Comparison of ENCODE assay signal across 9 mouse cellular contexts in the genomic region with DNA sequence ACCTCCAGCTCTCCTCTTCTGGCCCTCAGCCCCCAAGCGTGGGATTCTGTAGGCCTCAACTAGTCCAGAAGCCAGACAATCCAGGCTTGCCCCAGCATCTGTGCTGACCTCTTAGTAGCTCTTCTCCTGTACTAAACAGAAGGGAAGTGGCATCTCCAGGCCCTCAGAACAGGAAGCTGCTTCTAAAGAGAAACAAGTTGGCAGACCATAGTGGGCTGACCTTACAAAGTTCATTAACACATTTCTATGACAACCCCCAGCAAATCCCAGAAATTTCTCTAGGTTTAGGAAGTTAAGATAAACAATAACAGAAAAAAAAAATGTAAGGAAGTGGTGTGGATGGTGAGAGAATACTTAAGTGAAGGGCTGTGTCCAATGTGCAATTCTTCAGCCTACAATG. TPM values are rescaled to one million over a fixed set of nuclear protein-coding genes. Genes with fewer than 3 reads are reported as not detected.
DNase-seq lines count a peak whose midpoint lies in the region; ATAC-seq and TF ChIP-seq lines count a peak whose summit lies in the region.
"Had no signal": no experiment of that assay in that cellular context is flagged by ENCODE, and none has a peak within 500 bp of the region (broad histone marks: within the 10 kb centered on the region; RNA-seq: fewer than 3 reads in every experiment).

No protein-coding gene starts in this region.

- no peak for TF ChIP-seq CTCF in lung, embryonic 14.5 days (IDR thresholded peaks at IDR 0.05; ENCODE audit: low read depth)

- H3K27me3 ChIP-seq in lung, embryonic 14.5 days (ENCODE audit: insufficient read depth, low read length) = no peaks in the 10 kb centered on the region
- no peaks in the 10 kb centered on the region for H3K27me3 ChIP-seq in embryonic facial prominence, embryonic 12.5 days
- H3K27me3 ChIP-seq in limb, embryonic 10.5 days (ENCODE audit: low read depth, poor library complexity, severe bottlenecking) = no peaks in the 10 kb centered on the region
- no peaks in the 10 kb centered on the region for H3K27me3 ChIP-seq in neural tube, embryonic 15.5 days (replicated peaks)
- H3K27me3 ChIP-seq in forebrain, embryonic 13.5 days = no peaks in the 10 kb centered on the region

- peak overlapping the region; percentile 94 for H3K4me3 ChIP-seq in lung, embryonic 14.5 days (ENCODE audit: low read depth, low read length)
- peak overlapping the region; percentile 92; the same call in 1 of the 2 replicates for H3K4me3 ChIP-seq in embryonic facial prominence, embryonic 12.5 days
- H3K4me3 ChIP-seq in limb, embryonic 10.5 days = peak overlapping the region; percentile 94
- peak overlapping the region; percentile 65; the same call in 1 of the 2 replicates for H3K4me3 ChIP-seq in neural tube, embryonic 15.5 days (replicated peaks)
- no peak overlapping the region; the same call in 1 of the 2 replicates for H3K4me3 ChIP-seq in forebrain, embryonic 13.5 days

- no peak for ATAC-seq in lung, embryonic 14.5 days (ENCODE audit: insufficient read depth)
- ATAC-seq in embryonic facial prominence, embryonic 12.5 days (ENCODE audit: insufficient number of reproducible peaks, insufficient read depth, low FRiP score, low TSS enrichment) = no peak
- ATAC-seq in neural tube, embryonic 15.5 days (ENCODE audit: low FRiP score) = no peak
- ATAC-seq in forebrain, embryonic 13.5 days = no peak

- no peak overlapping the region for H3K9ac ChIP-seq in lung, embryonic 14.5 days
- no peak overlapping the region; the same call in 1 of the 2 replicates for H3K9ac ChIP-seq in embryonic facial prominence, embryonic 12.5 days
- no peak overlapping the region for H3K9ac ChIP-seq in neural tube, embryonic 15.5 days (replicated peaks)
- H3K9ac ChIP-seq in forebrain, embryonic 13.5 days = no peak overlapping the region

- H3K4me1 ChIP-seq in lung, embryonic 14.5 days (ENCODE audit: insufficient read depth) = peaks cover 26% of the 10 kb centered on the region
- H3K4me1 ChIP-seq in embryonic facial prominence, embryonic 12.5 days = peaks cover 29% of the 10 kb centered on the region
- H3K4me1 ChIP-seq in limb, embryonic 10.5 days = peaks cover 23% of the 10 kb centered on the region
- peaks cover 37% of the 10 kb centered on the region for H3K4me1 ChIP-seq in neural tube, embryonic 15.5 days
- H3K4me1 ChIP-seq in forebrain, embryonic 13.5 days = peaks cover 5% of the 10 kb centered on the region; the same call in 1 of the 2 replicates

- DNase-seq in lung, embryonic 14.5 days = peak; percentile 21
- DNase-seq in lung, postnatal 14 days = no peak
- DNase-seq in limb, embryonic 10.5 days (ENCODE audit: low spot score) = no peak
- DNase-seq in frontal cortex, postnatal 10 days (ENCODE audit: low spot score in 2 of 2) = no peak
- DNase-seq in thymus, postnatal 14 days = no peak
- DNase-seq: thymus, postnatal 4 days had no signal

- peak overlapping the region; percentile 82 for H3K4me2 ChIP-seq in lung, embryonic 14.5 days
- H3K4me2 ChIP-seq in embryonic facial prominence, embryonic 12.5 days (replicated peaks) = peak overlapping the region; percentile 75
- peak overlapping the region; percentile 67 for H3K4me2 ChIP-seq in neural tube, embryonic 15.5 days
- no peak overlapping the region for H3K4me2 ChIP-seq in forebrain, embryonic 13.5 days

- 71% methylated on average over 1 of the region's 1 CpGs for WGBS in lung, embryonic 14.5 days
- WGBS in embryonic facial prominence, embryonic 12.5 days = 78% methylated on average over 1 of the region's 1 CpGs
- WGBS in limb, embryonic 10.5 days = 76% methylated on average over 1 of the region's 1 CpGs
- 76% methylated on average over 1 of the region's 1 CpGs for WGBS in neural tube, embryonic 15.5 days
- 95% methylated on average over 1 of the region's 1 CpGs for WGBS in forebrain, embryonic 13.5 days

- 0 out of 2 replicates have a peak overlapping the region, but pooled peaks have one; percentile 98 for H3K27ac ChIP-seq in lung, embryonic 14.5 days (ENCODE audit: low read depth)
- no peak overlapping the region for H3K27ac ChIP-seq in embryonic facial prominence, embryonic 12.5 days
- H3K27ac ChIP-seq in limb, embryonic 10.5 days = no peak overlapping the region
- H3K27ac ChIP-seq in neural tube, embryonic 15.5 days (replicated peaks) = 0 out of 2 replicates have a peak overlapping the region, but pooled peaks have one; percentile 83
- no peak overlapping the region for H3K27ac ChIP-seq in forebrain, embryonic 13.5 days

- no peaks in the 10 kb centered on the region for H3K9me3 ChIP-seq in lung, embryonic 14.5 days (ENCODE audit: low read depth, low read length)
- no peaks in the 10 kb centered on the region for H3K9me3 ChIP-seq in embryonic facial prominence, embryonic 12.5 days
- no peaks in the 10 kb centered on the region for H3K9me3 ChIP-seq in limb, embryonic 10.5 days (replicated peaks)
- H3K9me3 ChIP-seq in neural tube, embryonic 15.5 days (replicated peaks) = no peaks in the 10 kb centered on the region
- H3K9me3 ChIP-seq in forebrain, embryonic 13.5 days (replicated peaks) = no peaks in the 10 kb centered on the region

- H3K36me3 ChIP-seq in lung, embryonic 14.5 days (ENCODE audit: insufficient read depth) = peaks cover 18% of the 10 kb centered on the region
- no peaks in the 10 kb centered on the region for H3K36me3 ChIP-seq in embryonic facial prominence, embryonic 12.5 days
- peaks cover 11% of the 10 kb centered on the region for H3K36me3 ChIP-seq in limb, embryonic 10.5 days
- no peaks in the 10 kb centered on the region for H3K36me3 ChIP-seq in neural tube, embryonic 15.5 days
- no peaks in the 10 kb centered on the region for H3K36me3 ChIP-seq in forebrain, embryonic 13.5 days (ENCODE audit: poor library complexity, severe bottlenecking)

RNA-seq across cellular contexts. Expression of gene Rrbp1, which starts 2.0 kb away (rescaled TPM):
- 88.8 and 91.8 TPM in 2 replicates for polyA plus RNA-seq in lung, embryonic 14.5 days (2014; fragmentation: Nextera tagmentation; extraction: Ambion mirVana)
- 96.1 and 102 TPM in 2 replicates for polyA plus RNA-seq in embryonic facial prominence, embryonic 12.5 days (2016; fragmentation: Nextera tagmentation; extraction: Ambion mirVana)
- 52.7 and 63.9 TPM in 2 replicates for polyA plus RNA-seq in limb, embryonic 10.5 days (2016; fragmentation: Nextera tagmentation; extraction: Ambion mirVana)
- 38.6 and 47.7 TPM in 2 replicates for polyA plus RNA-seq in neural tube, embryonic 15.5 days (2015; fragmentation: Nextera tagmentation; extraction: Ambion mirVana)
- 23.9 and 27.7 TPM in 2 replicates for polyA plus RNA-seq in forebrain, embryonic 13.5 days (2015; fragmentation: Nextera tagmentation; extraction: Ambion mirVana)

RNA-seq across cellular contexts. Expression of gene Banf2, which starts 23.8 kb away (rescaled TPM):
- not detected in 2 replicates for polyA plus RNA-seq in lung, embryonic 14.5 days (2014; fragmentation: Nextera tagmentation; extraction: Ambion mirVana)
- polyA plus RNA-seq in embryonic facial prominence, embryonic 12.5 days (2016; fragmentation: Nextera tagmentation; extraction: Ambion mirVana) = not detected in 2 replicates
- polyA plus RNA-seq in limb, embryonic 10.5 days (2016; fragmentation: Nextera tagmentation; extraction: Ambion mirVana) = not detected in 2 replicates
- polyA plus RNA-seq in neural tube, embryonic 15.5 days (2015; fragmentation: Nextera tagmentation; extraction: Ambion mirVana) = not detected in 2 replicates
- not detected in 2 replicates for polyA plus RNA-seq in forebrain, embryonic 13.5 days (2015; fragmentation: Nextera tagmentation; extraction: Ambion mirVana)

Comparison
In these comparisons a context has a peak if more than half of its experiments do, and no peak if none do; other contexts are left out.
1. H3K27ac ChIP-seq: peak in lung, embryonic 14.5 days (single experiment) and neural tube, embryonic 15.5 days (single experiment); none in embryonic facial prominence, embryonic 12.5 days (single experiment), limb, embryonic 10.5 days (single experiment) and forebrain, embryonic 13.5 days (single experiment).